Mouse (Mus musculus): ENCODE results near the gene Ccdc34. TPM values are rescaled to one million over a fixed set of nuclear protein-coding genes. Genes with fewer than 3 reads are reported as not detected.
A peak's percentile ranks its signal among the peaks of the same experiment; 100 is the strongest.

Gene Ccdc34
- polyA plus RNA-seq, 1 experiment from 2014 or later: 49.5 TPM

- no peak overlapping the region for H3K4me3 ChIP-seq (replicated peaks)
- H3K4me1 ChIP-seq: peaks cover 11% of the 10 kb centered on the region
- WGBS: 58% methylated on average over 5 of the region's 5 CpGs
- peaks cover 25% of the 10 kb centered on the region for H3K36me3 ChIP-seq
- H3K27ac ChIP-seq: no peak overlapping the region; the same call in 1 of the 2 replicates
- ATAC-seq (replicated peaks; ENCODE audit: low FRiP score): 0 out of 2 replicates have a peak, but pooled peaks have one; percentile 60
- no peak overlapping the region for H3K4me2 ChIP-seq
- no peaks in the 10 kb centered on the region for H3K27me3 ChIP-seq
- no peaks in the 10 kb centered on the region for H3K9me3 ChIP-seq (replicated peaks)
- no peak overlapping the region for H3K9ac ChIP-seq
These were observed 25.5 kb downstream of the Ccdc34 start for GRCm38 (mm10) chr2:110042861-110043760.

GRCm38 (mm10) chr2:110058424-110058823 is 40.8 kb downstream of the Ccdc34 start:
- H3K4me2 ChIP-seq: no peak overlapping the region
- no peaks in the 10 kb centered on the region for H3K27me3 ChIP-seq
- H3K36me3 ChIP-seq: no peaks in the 10 kb centered on the region
- peak overlapping the region; percentile 52 for H3K27ac ChIP-seq
- no peak overlapping the region for H3K4me3 ChIP-seq (replicated peaks)
- no peak overlapping the region for H3K9ac ChIP-seq
- 29% methylated on average over 4 of the region's 4 CpGs for WGBS
- H3K9me3 ChIP-seq (replicated peaks): no peaks in the 10 kb centered on the region
- ATAC-seq (replicated peaks; ENCODE audit: low FRiP score): peak; percentile 50; the same call in 1 of the 2 replicates
- peaks cover 22% of the 10 kb centered on the region for H3K4me1 ChIP-seq

GRCm38 (mm10) chr2:110063131-110063530 is 45.5 kb downstream of the Ccdc34 start:
- 86% methylated on average over 1 of the region's 1 CpGs for WGBS
- H3K27me3 ChIP-seq: no peaks in the 10 kb centered on the region
- no peaks in the 10 kb centered on the region for H3K36me3 ChIP-seq
- H3K4me2 ChIP-seq: no peak overlapping the region
- H3K27ac ChIP-seq: no peak overlapping the region
- no peak for ATAC-seq (replicated peaks; ENCODE audit: low FRiP score)
- H3K4me1 ChIP-seq: peaks cover 23% of the 10 kb centered on the region
- no peak overlapping the region for H3K9ac ChIP-seq
- no peaks in the 10 kb centered on the region for H3K9me3 ChIP-seq (replicated peaks)
- H3K4me3 ChIP-seq (replicated peaks): no peak overlapping the region

GRCm38 (mm10) chr2:110068916-110069315 is 51.3 kb downstream of the Ccdc34 start:
- Histone ChIP-seq H3K27me3 (no peaks in the 10 kb centered on the region), H3K9ac (no peak overlapping the region), H3K9me3 (replicated peaks) (no peaks in the 10 kb centered on the region), H3K4me2 (no peak overlapping the region), H3K36me3 (no peaks in the 10 kb centered on the region), H3K4me1 (0 out of 2 replicates have a peak, but pooled peaks cover 10% of the 10 kb centered on the region), H3K27ac (0 out of 2 replicates have a peak overlapping the region, but pooled peaks have one; percentile 27), H3K4me3 (replicated peaks) (no peak overlapping the region)
- ATAC-seq (replicated peaks; ENCODE audit: low FRiP score): no peak

- ATAC-seq (replicated peaks; ENCODE audit: low FRiP score): no peak
These were observed 55.4 kb downstream of the Ccdc34 start for GRCm38 (mm10) chr2:110073023-110073422.

GRCm38 (mm10) chr2:110074646-110075452 is 57.2 kb downstream of the Ccdc34 start:
- H3K4me1 ChIP-seq: no peaks in the 10 kb centered on the region
- H3K27ac ChIP-seq: no peak overlapping the region
- no peaks in the 10 kb centered on the region for H3K36me3 ChIP-seq
- no peak overlapping the region for H3K9ac ChIP-seq
- no peaks in the 10 kb centered on the region for H3K27me3 ChIP-seq
- no peak for ATAC-seq (replicated peaks; ENCODE audit: low FRiP score)
- no peaks in the 10 kb centered on the region for H3K9me3 ChIP-seq (replicated peaks)
- H3K4me2 ChIP-seq: no peak overlapping the region
- H3K4me3 ChIP-seq (replicated peaks): no peak overlapping the region
- WGBS: 83% methylated on average over 6 of the region's 6 CpGs

More at GRCm38 (mm10) chr2:110073023-110073422, 55.4 kb downstream of the Ccdc34 start:
- Histone ChIP-seq H3K9ac (no peak overlapping the region), H3K27me3 (no peaks in the 10 kb centered on the region), H3K36me3 (no peaks in the 10 kb centered on the region), H3K9me3 (replicated peaks) (no peaks in the 10 kb centered on the region), H3K4me2 (no peak overlapping the region), H3K4me3 (replicated peaks) (no peak overlapping the region), H3K4me1 (0 out of 2 replicates have a peak, but pooled peaks cover 5% of the 10 kb centered on the region), H3K27ac (no peak overlapping the region)
- WGBS: 82% methylated on average over 6 of the region's 6 CpGs

- H3K9ac ChIP-seq: no peak overlapping the region
- H3K4me2 ChIP-seq: no peak overlapping the region
- H3K27ac ChIP-seq: no peak overlapping the region
- no peaks in the 10 kb centered on the region for H3K36me3 ChIP-seq
- ATAC-seq (replicated peaks; ENCODE audit: low FRiP score): no peak
- no peak overlapping the region for H3K4me3 ChIP-seq (replicated peaks)
- 77% methylated on average over 2 of the region's 2 CpGs for WGBS
- no peaks in the 10 kb centered on the region for H3K27me3 ChIP-seq
- no peaks in the 10 kb centered on the region for H3K9me3 ChIP-seq (replicated peaks)
- no peaks in the 10 kb centered on the region for H3K4me1 ChIP-seq
These were observed 59.6 kb downstream of the Ccdc34 start for GRCm38 (mm10) chr2:110077240-110077639.

- H3K9ac ChIP-seq: no peak overlapping the region
- H3K4me1 ChIP-seq: no peaks in the 10 kb centered on the region
- ATAC-seq (replicated peaks; ENCODE audit: low FRiP score): no peak
These were observed 60.0 kb downstream of the Ccdc34 start for GRCm38 (mm10) chr2:110077655-110078054.

GRCm38 (mm10) chr2:110080532-110080931 is 62.9 kb downstream of the Ccdc34 start:
- H3K27ac ChIP-seq: no peak overlapping the region
- H3K36me3 ChIP-seq: no peaks in the 10 kb centered on the region
- no peaks in the 10 kb centered on the region for H3K4me1 ChIP-seq
- H3K9me3 ChIP-seq (replicated peaks): no peaks in the 10 kb centered on the region
- no peaks in the 10 kb centered on the region for H3K27me3 ChIP-seq
- no peak overlapping the region for H3K4me2 ChIP-seq
- no peak overlapping the region for H3K9ac ChIP-seq
- WGBS: 71% methylated on average over 6 of the region's 6 CpGs
- H3K4me3 ChIP-seq (replicated peaks): no peak overlapping the region
- ATAC-seq (replicated peaks; ENCODE audit: low FRiP score): no peak

More at GRCm38 (mm10) chr2:110077655-110078054, 60.0 kb downstream of the Ccdc34 start:
- H3K4me2 ChIP-seq: no peak overlapping the region
- 77% methylated on average over 2 of the region's 2 CpGs for WGBS
- H3K27ac ChIP-seq: no peak overlapping the region
- no peak overlapping the region for H3K4me3 ChIP-seq (replicated peaks)
- H3K9me3 ChIP-seq (replicated peaks): no peaks in the 10 kb centered on the region
- H3K27me3 ChIP-seq: no peaks in the 10 kb centered on the region
- H3K36me3 ChIP-seq: no peaks in the 10 kb centered on the region

GRCm38 (mm10) chr2:110082975-110083374 is 65.4 kb downstream of the Ccdc34 start:
- H3K4me2 ChIP-seq: no peak overlapping the region
- H3K36me3 ChIP-seq: no peaks in the 10 kb centered on the region
- WGBS: 80% methylated on average over 2 of the region's 2 CpGs
- H3K9me3 ChIP-seq (replicated peaks): no peaks in the 10 kb centered on the region
- no peak for ATAC-seq (replicated peaks; ENCODE audit: low FRiP score)
- no peaks in the 10 kb centered on the region for H3K27me3 ChIP-seq
- no peak overlapping the region for H3K27ac ChIP-seq
- no peak overlapping the region for H3K4me3 ChIP-seq (replicated peaks)
- H3K9ac ChIP-seq: no peak overlapping the region
- no peaks in the 10 kb centered on the region for H3K4me1 ChIP-seq

GRCm38 (mm10) chr2:110085701-110086143 is 68.1 kb downstream of the Ccdc34 start:
- ATAC-seq (replicated peaks; ENCODE audit: low FRiP score): peak; percentile 75
- Histone ChIP-seq H3K9me3 (replicated peaks) (no peaks in the 10 kb centered on the region), H3K27me3 (no peaks in the 10 kb centered on the region), H3K4me3 (replicated peaks) (no peak overlapping the region), H3K4me2 (no peak overlapping the region), H3K4me1 (no peaks in the 10 kb centered on the region), H3K36me3 (no peaks in the 10 kb centered on the region), H3K9ac (no peak overlapping the region), H3K27ac (peak overlapping the region; percentile 63)
- 41% methylated on average over 3 of the region's 3 CpGs for WGBS

GRCm38 (mm10) chr2:110114133-110114532 is 96.5 kb downstream of the Ccdc34 start:
- H3K36me3 ChIP-seq: no peaks in the 10 kb centered on the region
- no peak overlapping the region for H3K4me3 ChIP-seq (replicated peaks)
- no peaks in the 10 kb centered on the region for H3K4me1 ChIP-seq
- no peaks in the 10 kb centered on the region for H3K9me3 ChIP-seq (replicated peaks)
- H3K27me3 ChIP-seq: no peaks in the 10 kb centered on the region
- no peak overlapping the region for H3K27ac ChIP-seq
- no peak for ATAC-seq (replicated peaks; ENCODE audit: low FRiP score)
- no peak overlapping the region for H3K9ac ChIP-seq
- WGBS: 75% methylated on average over 3 of the region's 3 CpGs
- no peak overlapping the region for H3K4me2 ChIP-seq

Measured in kidney, embryonic 15.5 days (tissue).